ENCODE assay signal across 16 mouse cellular contexts in the genomic region with DNA sequence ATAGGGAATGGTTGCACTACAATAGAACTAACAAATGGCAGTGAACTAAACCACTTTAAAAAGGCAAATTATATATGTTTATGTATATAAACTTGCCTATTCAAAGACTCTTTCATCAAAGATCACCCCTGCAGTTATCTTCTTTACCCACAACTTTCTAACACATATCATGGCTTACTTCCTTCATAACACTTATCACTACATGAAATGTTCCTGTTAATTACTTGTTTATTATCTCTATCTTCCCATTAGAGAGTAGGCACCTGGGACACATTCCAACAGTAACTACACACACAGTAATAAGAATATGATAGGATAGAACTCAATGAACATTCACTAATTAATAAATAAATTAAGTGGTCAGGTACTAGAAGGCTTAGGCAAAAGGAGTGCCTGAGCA.
"Had no signal": no experiment of that assay in that cellular context is flagged by ENCODE, and none has a peak within 500 bp of the region (broad histone marks: within the 10 kb centered on the region; RNA-seq: fewer than 3 reads in every experiment).

No protein-coding gene starts in this region.

- H3K4me1 ChIP-seq: neural tube, embryonic 12.5 days; neural tube, embryonic 13.5 days; stomach, embryonic 15.5 days had no signal

- H3K27me3 ChIP-seq: neural tube, embryonic 12.5 days; neural tube, embryonic 13.5 days; stomach, embryonic 15.5 days had no signal

- H3K27ac ChIP-seq: neural tube, embryonic 12.5 days; neural tube, embryonic 13.5 days; stomach, embryonic 15.5 days; stomach, postnatal 0 days had no signal

- H3K36me3 ChIP-seq: stomach, embryonic 15.5 days had no signal

- DNase-seq: retina, postnatal 1 day; right cerebral cortex, adult 18-20 months; right cerebral cortex, postnatal 14 days; right cerebral cortex, postnatal 25 days; right cerebral cortex, postnatal 4 days; spleen, adult 18-20 months; thymus, adult 18-20 months; thymus, adult 2 months; thymus, postnatal 14 days; thymus, postnatal 25 days; thymus, postnatal 36 days; thymus, postnatal 4 days had no signal

- H3K4me2 ChIP-seq: neural tube, embryonic 12.5 days; neural tube, embryonic 13.5 days; stomach, embryonic 15.5 days had no signal

- H3K9ac ChIP-seq: neural tube, embryonic 12.5 days; neural tube, embryonic 13.5 days; stomach, embryonic 15.5 days had no signal

- H3K9me3 ChIP-seq: neural tube, embryonic 12.5 days; neural tube, embryonic 13.5 days; stomach, embryonic 15.5 days had no signal

- H3K4me3 ChIP-seq: neural tube, embryonic 12.5 days; neural tube, embryonic 13.5 days; stomach, embryonic 15.5 days had no signal
